Mouse (Mus musculus): ENCODE measurements around the gene Wasf1. TPM values are rescaled to one million over a fixed set of nuclear protein-coding genes. Genes with fewer than 3 reads are reported as not detected.

Gene Wasf1
- polyA plus RNA-seq, 1 experiment from 2014 or later = 0.71 TPM

GRCm38 (mm10) chr10:40984600-40984999 is 101.3 kb downstream of the Wasf1 start:
- H3K9me3 ChIP-seq (replicated peaks) = no peaks in the 10 kb centered on the region
- no peaks in the 10 kb centered on the region for H3K27me3 ChIP-seq
- H3K4me3 ChIP-seq (replicated peaks) = no peak overlapping the region
- 59% methylated on average over 3 of the region's 3 CpGs for whole genome bisulfite sequencing (ENCODE audit: insufficient replicate concordance)
- no peak for ATAC-seq (ENCODE audit: insufficient read depth)
- no peaks in the 10 kb centered on the region for H3K36me3 ChIP-seq (replicated peaks)
- no peak overlapping the region for H3K27ac ChIP-seq (replicated peaks)
- H3K4me2 ChIP-seq = no peak overlapping the region
- H3K4me1 ChIP-seq (replicated peaks) = no peaks in the 10 kb centered on the region
- H3K9ac ChIP-seq = no peak overlapping the region

- H3K27me3 ChIP-seq = no peaks in the 10 kb centered on the region
- no peaks in the 10 kb centered on the region for H3K36me3 ChIP-seq (replicated peaks)
- no peak for ATAC-seq (ENCODE audit: insufficient read depth)
- no peak overlapping the region for H3K4me3 ChIP-seq (replicated peaks)
- no peaks in the 10 kb centered on the region for H3K4me1 ChIP-seq (replicated peaks)
- no peak overlapping the region for H3K4me2 ChIP-seq
- WGBS (ENCODE audit: insufficient replicate concordance) = 32% methylated on average over 10 of the region's 13 CpGs
- no peak overlapping the region for H3K27ac ChIP-seq (replicated peaks)
- H3K9ac ChIP-seq = no peak overlapping the region
- H3K9me3 ChIP-seq (replicated peaks) = no peaks in the 10 kb centered on the region
Observed at GRCm38 (mm10) chr10:40985350-40985749, 102.1 kb downstream of the Wasf1 start.

Other genes starting within 250 kb of the Wasf1 start
- gene Mettl24, start 200.2 kb upstream of the Wasf1 start, polyA plus RNA-seq (2015; fragmentation: Nextera tagmentation; extraction: Ambion mirVana) = 0.35 and 0.37 TPM in 2 replicates
- 12.6 and 13.4 TPM in 2 replicates for gene Cdc40, start 164 bp upstream of the Wasf1 start, polyA plus RNA-seq (2015; fragmentation: Nextera tagmentation; extraction: Ambion mirVana)
- not detected in 2 replicates for gene Gpr6, start 188.8 kb downstream of the Wasf1 start, polyA plus RNA-seq (2015; fragmentation: Nextera tagmentation; extraction: Ambion mirVana)